Mouse (Mus musculus): ENCODE measurements around the gene Banf2. TPM values are rescaled to one million over a fixed set of nuclear protein-coding genes. Genes with fewer than 3 reads are reported as not detected.

Gene Banf2
- polyA plus RNA-seq, 1 experiment from 2014 or later: not detected

DNA sequence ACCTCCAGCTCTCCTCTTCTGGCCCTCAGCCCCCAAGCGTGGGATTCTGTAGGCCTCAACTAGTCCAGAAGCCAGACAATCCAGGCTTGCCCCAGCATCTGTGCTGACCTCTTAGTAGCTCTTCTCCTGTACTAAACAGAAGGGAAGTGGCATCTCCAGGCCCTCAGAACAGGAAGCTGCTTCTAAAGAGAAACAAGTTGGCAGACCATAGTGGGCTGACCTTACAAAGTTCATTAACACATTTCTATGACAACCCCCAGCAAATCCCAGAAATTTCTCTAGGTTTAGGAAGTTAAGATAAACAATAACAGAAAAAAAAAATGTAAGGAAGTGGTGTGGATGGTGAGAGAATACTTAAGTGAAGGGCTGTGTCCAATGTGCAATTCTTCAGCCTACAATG lies 23.8 kb upstream of the Banf2 start:
- Histone ChIP-seq H3K9me3 (no peaks in the 10 kb centered on the region), H3K27me3 (no peaks in the 10 kb centered on the region), H3K4me2 (peak overlapping the region; percentile 62), H3K9ac (no peak overlapping the region), H3K4me3 (peak overlapping the region; percentile 87), H3K27ac (replicated peaks) (no peak overlapping the region), H3K36me3 (no peaks in the 10 kb centered on the region), H3K4me1 (replicated peaks) (peaks cover 53% of the 10 kb centered on the region)
- 88% methylated on average over 1 of the region's 1 CpGs for WGBS
- no peak for ATAC-seq (ENCODE audit: low read depth)

DNA sequence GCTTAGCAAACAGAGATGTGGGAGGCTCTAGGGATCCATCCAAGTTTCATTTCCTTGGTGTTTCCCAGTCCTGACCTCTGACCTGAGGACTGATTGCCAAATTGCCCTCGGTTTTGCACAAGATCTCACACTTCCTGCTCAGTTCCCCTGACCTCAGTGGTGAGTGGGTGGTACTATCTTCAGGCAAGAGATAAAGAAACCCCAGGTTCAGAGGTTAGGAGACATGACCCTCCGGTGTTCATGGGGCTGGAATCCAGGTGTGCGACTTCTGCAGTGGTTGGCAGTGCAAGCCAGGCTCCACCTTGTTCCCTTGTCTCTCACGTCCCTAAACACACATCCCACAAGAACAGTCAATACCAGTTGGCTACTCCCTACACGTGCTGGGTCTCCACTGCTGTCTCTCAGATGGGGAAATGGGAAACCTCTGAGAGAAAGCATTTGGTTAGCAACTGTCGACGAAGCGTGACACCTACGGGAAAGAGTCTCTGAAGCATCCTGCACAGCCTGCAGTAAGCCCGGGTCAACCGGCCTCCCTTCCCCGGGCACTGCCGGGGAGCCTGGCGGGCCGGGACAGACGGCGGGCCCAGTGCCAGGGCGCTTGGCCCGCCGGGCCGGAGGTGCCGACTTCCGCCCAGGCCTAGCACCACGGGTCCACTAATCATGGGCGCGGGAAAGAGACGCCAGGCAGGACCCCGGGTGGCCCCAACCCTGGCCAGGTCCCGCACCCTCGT lies 23.1 kb upstream of the Banf2 start:
- ATAC-seq (ENCODE audit: low read depth): 0 out of 2 replicates have a peak, but pooled peaks have one; percentile 0
- H3K36me3 ChIP-seq: no peaks in the 10 kb centered on the region
- H3K4me3 ChIP-seq: peak overlapping the region; percentile 87
- WGBS: 4% methylated on average over 30 of the region's 30 CpGs
- H3K9ac ChIP-seq: peak overlapping the region; percentile 85
- H3K27ac ChIP-seq (replicated peaks): peak overlapping the region; percentile 91
- no peaks in the 10 kb centered on the region for H3K27me3 ChIP-seq
- peaks cover 51% of the 10 kb centered on the region for H3K4me1 ChIP-seq (replicated peaks)
- H3K4me2 ChIP-seq: peak overlapping the region; percentile 62
- H3K9me3 ChIP-seq: no peaks in the 10 kb centered on the region

DNA sequence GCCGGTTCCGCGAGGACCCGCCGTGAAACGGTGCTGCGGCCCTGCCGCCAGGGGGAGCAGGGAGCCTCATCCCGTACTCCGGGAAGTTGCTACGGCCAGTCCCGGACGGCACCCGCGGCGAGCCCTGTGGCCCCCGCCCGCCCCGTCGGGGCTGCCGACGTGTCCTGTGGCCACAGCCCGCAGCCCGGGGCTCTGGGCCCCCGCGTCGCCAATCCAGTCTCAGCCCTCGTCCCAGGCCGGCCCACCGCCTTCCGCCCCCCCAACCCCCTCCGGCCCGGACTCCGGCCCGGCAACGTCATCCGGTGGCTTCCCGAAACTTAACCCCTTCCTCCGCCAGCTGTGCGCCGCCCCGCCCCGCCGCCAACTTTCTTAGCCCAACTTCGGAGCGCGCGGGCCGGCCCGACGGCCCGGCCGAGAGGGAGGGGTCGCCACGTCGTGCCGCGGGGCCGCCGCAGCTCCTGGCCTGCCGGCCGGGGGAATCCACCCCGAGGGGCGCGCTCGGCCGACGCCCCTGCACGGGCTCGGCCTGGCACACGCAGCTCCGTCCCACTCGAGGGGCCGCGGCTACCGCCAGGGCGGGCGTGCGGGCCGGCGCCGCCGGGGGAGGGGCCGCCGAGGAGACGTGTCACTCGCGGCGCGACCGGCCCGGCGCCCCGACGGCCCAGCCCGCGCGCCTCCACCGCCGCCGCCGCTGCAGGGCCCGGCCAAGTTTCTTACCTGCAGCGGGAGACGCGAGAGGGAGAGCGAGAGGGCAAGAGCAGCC lies 22.4 kb upstream of the Banf2 start:
- Histone ChIP-seq H3K27ac (replicated peaks) (peak overlapping the region; percentile 91), H3K9me3 (no peaks in the 10 kb centered on the region), H3K9ac (peak overlapping the region; percentile 85), H3K4me1 (replicated peaks) (peaks cover 43% of the 10 kb centered on the region), H3K36me3 (no peaks in the 10 kb centered on the region), H3K4me3 (peak overlapping the region; percentile 87), H3K27me3 (no peaks in the 10 kb centered on the region), H3K4me2 (peak overlapping the region; percentile 62)
- peak; percentile 28 for ATAC-seq (ENCODE audit: low read depth)
- WGBS: under 1% methylated on average over 74 of the region's 107 CpGs

DNA sequence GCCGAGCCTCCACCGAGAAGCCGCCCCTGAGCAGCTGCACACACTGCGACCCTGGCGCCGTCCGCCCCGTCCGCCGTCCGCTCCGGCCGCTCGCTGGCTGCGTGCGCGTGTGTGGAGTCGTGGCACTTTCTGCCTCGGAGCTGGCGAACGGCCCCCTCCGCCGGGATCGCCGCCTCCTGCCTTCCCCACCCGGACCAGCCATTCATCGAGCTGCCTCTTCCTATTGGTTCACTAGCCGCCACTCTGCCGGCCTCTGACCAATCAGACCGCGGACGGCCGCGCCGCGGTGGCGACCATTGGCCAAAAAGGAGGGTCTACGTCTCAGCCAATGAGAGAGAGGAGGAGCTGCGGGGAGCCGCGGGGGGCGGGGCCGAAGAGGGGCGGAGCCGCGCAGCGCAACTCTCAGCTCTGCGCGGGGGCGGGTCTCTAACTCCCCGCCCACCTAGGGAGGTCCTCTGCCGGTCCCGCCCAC lies 21.7 kb upstream of the Banf2 start, which contains the start of gene Rrbp1:
Gene Rrbp1 (minus strand): TSS at position 184 of the 472 bp plus-strand sequence.
- H3K4me3 ChIP-seq: peak within 1 kb of the TSS; percentile 87
- peak within 1 kb of the TSS; percentile 62 for H3K4me2 ChIP-seq
- peak; percentile 99 for ATAC-seq (ENCODE audit: low read depth)
- H3K27ac ChIP-seq (replicated peaks): peak within 1 kb of the TSS; percentile 91
- H3K36me3 ChIP-seq: no peaks in the 10 kb centered on the region
- peaks cover 37% of the 10 kb centered on the region for H3K4me1 ChIP-seq (replicated peaks)
- no peaks in the 10 kb centered on the region for H3K9me3 ChIP-seq
- under 1% methylated on average over 48 of the region's 53 CpGs for WGBS
- H3K9ac ChIP-seq: peak within 1 kb of the TSS; percentile 85
- H3K27me3 ChIP-seq: no peaks in the 10 kb centered on the region

DNA sequence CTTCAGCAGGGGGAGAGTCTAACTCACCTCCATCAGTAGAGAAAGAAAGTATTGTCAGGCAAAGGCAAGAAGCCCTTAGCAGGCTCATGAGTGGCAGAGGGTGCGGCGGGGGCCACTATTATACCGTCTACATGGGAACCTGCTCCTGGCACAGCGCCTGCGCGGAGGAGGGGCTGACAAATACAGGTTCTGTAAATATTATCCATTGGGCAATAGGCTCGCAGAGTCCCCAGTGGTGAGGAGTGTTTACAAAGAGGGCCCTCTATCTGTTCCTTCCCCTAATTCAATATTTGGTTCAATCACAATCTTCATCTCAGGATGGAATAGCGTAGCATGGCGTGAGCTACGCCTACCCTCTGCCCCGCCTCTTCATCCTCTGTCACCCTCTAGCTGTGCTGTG lies 18.8 kb upstream of the Banf2 start:
- Histone ChIP-seq H3K9ac (no peak overlapping the region), H3K4me2 (no peak overlapping the region), H3K4me3 (no peak overlapping the region), H3K36me3 (no peaks in the 10 kb centered on the region), H3K4me1 (replicated peaks) (peaks cover 13% of the 10 kb centered on the region), H3K27me3 (no peaks in the 10 kb centered on the region), H3K9me3 (no peaks in the 10 kb centered on the region), H3K27ac (replicated peaks) (no peak overlapping the region)
- ATAC-seq (ENCODE audit: low read depth): no peak
- WGBS: 84% methylated on average over 11 of the region's 11 CpGs

DNA sequence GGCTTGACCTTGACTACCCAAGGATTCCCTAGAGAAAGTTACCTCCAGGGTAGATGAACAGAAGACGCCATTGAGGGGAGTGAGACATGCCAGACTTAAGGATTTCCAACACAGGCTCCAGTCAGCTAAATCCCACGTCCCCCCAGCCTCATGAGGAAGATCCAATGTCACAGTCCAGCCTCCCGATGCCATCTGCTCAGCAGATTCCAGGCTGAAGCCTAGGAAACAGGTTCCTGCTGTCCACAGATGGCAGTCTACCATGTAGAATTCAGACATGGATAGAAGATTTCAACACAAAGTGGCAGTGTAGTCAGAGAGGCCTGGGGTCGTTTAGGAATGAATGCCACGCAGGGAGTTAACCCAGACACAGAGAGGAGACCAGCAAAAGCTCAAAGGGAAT lies 18.4 kb upstream of the Banf2 start:
- no peak overlapping the region for H3K4me3 ChIP-seq
- H3K4me1 ChIP-seq (replicated peaks): peaks cover 10% of the 10 kb centered on the region
- H3K9me3 ChIP-seq: no peaks in the 10 kb centered on the region
- ATAC-seq (ENCODE audit: low read depth): no peak
- 34% methylated on average over 5 of the region's 5 CpGs for WGBS
- no peak overlapping the region for H3K9ac ChIP-seq
- H3K36me3 ChIP-seq: no peaks in the 10 kb centered on the region
- no peaks in the 10 kb centered on the region for H3K27me3 ChIP-seq
- no peak overlapping the region for H3K4me2 ChIP-seq
- no peak overlapping the region for H3K27ac ChIP-seq (replicated peaks)

DNA sequence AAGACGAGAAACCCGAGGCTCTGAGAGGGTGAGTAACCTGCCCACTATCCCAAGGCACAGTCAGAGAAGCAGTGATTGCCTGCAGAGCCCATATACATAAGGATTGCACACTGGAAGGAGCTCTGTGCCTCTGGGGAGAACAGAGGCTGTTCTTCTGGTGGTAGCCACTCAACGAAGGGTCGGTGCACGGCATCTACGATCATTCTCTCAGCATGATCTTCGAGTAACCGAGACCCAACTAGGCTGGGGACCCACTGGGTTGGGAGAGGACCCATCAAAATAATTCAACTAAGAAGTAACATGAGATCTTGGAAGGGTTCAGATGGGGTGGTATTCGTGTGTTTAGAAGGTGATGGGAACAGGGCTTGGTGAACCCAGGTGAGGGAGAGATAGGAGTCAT lies 17.0 kb upstream of the Banf2 start:
- WGBS: 85% methylated on average over 9 of the region's 9 CpGs
- Histone ChIP-seq H3K27ac (replicated peaks) (no peak overlapping the region), H3K4me1 (replicated peaks) (no peaks in the 10 kb centered on the region; the same call in 1 of the 2 replicates), H3K4me2 (no peak overlapping the region), H3K36me3 (no peaks in the 10 kb centered on the region), H3K27me3 (no peaks in the 10 kb centered on the region), H3K9me3 (no peaks in the 10 kb centered on the region), H3K9ac (no peak overlapping the region), H3K4me3 (no peak overlapping the region)
- no peak for ATAC-seq (ENCODE audit: low read depth)

DNA sequence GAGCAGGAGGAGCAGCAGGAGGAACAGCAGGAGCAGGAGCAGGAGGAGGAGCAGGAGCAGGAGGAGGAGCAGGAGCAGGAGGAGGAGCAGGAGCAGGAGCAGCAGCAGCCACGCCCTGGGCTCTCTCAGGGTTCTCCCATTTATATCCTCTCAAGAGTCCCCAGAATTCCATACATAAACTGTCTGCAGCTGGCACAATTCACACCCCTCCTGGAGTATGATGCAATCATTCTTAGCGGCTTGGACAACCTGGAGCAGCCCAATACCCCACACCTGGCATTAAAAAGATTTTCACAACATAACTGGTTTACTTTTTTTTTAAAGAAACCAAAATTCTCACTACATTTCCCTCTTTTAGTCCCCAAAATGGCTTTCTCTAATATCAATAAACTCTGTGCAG lies 12.9 kb upstream of the Banf2 start:
- Histone ChIP-seq H3K4me2 (no peak overlapping the region), H3K9ac (no peak overlapping the region), H3K27ac (replicated peaks) (no peak overlapping the region), H3K9me3 (no peaks in the 10 kb centered on the region), H3K27me3 (no peaks in the 10 kb centered on the region), H3K4me1 (replicated peaks) (no peaks in the 10 kb centered on the region), H3K4me3 (no peak overlapping the region), H3K36me3 (no peaks in the 10 kb centered on the region)
- WGBS: 70% methylated on average over 2 of the region's 2 CpGs
- no peak for ATAC-seq (ENCODE audit: low read depth)

DNA sequence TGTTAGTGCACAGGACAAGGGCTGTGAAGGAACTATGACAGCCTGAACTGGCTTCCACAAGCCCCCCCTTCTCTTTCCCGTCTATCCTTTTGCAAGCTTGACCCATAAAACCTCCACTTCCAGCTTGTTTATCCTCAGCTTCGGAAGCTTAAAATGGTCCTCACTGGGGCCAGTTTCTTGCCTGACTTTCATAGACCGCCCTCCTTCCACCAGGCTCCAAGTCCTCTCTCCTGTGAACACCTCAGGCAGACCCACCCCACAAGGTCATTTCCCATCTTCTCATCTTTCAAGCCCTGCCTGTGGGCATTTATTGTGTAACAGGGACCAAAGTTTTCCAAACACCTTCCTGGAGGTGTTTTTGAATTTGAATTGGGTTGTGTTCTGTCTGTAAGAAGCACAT lies 10.4 kb upstream of the Banf2 start:
- Histone ChIP-seq H3K4me3 (no peak overlapping the region), H3K36me3 (no peaks in the 10 kb centered on the region), H3K4me1 (replicated peaks) (no peaks in the 10 kb centered on the region), H3K27ac (replicated peaks) (no peak overlapping the region), H3K9me3 (no peaks in the 10 kb centered on the region), H3K9ac (no peak overlapping the region), H3K27me3 (no peaks in the 10 kb centered on the region), H3K4me2 (no peak overlapping the region)
- no peak for ATAC-seq (ENCODE audit: low read depth)
- WGBS: 82% methylated on average over 3 of the region's 3 CpGs

DNA sequence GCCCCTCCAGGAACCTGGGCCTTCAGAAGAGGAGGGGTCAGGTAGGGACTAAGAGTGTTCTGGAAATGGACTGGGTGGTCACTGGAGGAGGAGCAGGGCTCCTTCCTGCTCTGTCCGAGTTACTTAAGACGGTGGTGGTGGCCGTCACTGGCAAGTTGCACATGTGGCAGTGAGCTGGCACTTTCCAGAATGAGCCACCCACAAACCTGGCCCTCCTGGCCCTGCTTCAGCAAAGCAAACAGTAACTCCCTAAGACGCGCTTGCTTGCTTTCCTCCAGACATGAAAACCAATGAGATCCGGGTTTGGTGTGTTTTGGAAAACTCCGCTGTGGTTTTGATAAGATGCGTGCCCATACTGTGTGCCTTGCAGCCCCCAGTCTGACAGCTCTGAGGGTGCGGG lies 7.5 kb upstream of the Banf2 start:
- H3K4me2 ChIP-seq: no peak overlapping the region
- WGBS: 94% methylated on average over 9 of the region's 9 CpGs
- no peak overlapping the region for H3K4me3 ChIP-seq
- no peaks in the 10 kb centered on the region for H3K9me3 ChIP-seq
- H3K9ac ChIP-seq: no peak overlapping the region
- no peaks in the 10 kb centered on the region for H3K36me3 ChIP-seq
- no peak for ATAC-seq (ENCODE audit: low read depth)
- H3K4me1 ChIP-seq (replicated peaks): no peaks in the 10 kb centered on the region
- H3K27ac ChIP-seq (replicated peaks): no peak overlapping the region
- no peaks in the 10 kb centered on the region for H3K27me3 ChIP-seq

DNA sequence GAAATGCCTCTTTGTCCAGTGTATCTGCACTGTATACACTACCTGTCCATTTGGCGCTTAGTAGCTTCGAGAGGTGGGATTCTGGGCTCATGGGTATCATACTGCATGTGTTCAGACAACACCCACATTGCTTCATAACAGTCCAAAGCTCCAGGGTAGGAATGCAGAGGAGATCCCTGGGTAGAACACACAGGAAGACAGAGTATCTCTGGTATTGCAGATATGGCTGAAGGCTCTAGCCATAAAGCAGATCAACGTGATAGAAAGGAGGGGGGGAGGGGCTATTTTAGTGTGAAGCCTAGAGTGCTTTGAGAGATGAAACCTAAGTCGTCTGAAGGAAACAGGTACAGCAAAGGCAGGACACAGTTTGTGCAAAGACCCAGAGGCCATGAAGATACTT lies 6.4 kb upstream of the Banf2 start:
- no peak for ATAC-seq (ENCODE audit: low read depth)
- Histone ChIP-seq H3K9me3 (no peaks in the 10 kb centered on the region), H3K27ac (replicated peaks) (no peak overlapping the region), H3K4me3 (no peak overlapping the region), H3K4me2 (no peak overlapping the region), H3K9ac (no peak overlapping the region), H3K36me3 (no peaks in the 10 kb centered on the region), H3K4me1 (replicated peaks) (no peaks in the 10 kb centered on the region), H3K27me3 (no peaks in the 10 kb centered on the region)
- 83% methylated on average over 4 of the region's 4 CpGs for WGBS

DNA sequence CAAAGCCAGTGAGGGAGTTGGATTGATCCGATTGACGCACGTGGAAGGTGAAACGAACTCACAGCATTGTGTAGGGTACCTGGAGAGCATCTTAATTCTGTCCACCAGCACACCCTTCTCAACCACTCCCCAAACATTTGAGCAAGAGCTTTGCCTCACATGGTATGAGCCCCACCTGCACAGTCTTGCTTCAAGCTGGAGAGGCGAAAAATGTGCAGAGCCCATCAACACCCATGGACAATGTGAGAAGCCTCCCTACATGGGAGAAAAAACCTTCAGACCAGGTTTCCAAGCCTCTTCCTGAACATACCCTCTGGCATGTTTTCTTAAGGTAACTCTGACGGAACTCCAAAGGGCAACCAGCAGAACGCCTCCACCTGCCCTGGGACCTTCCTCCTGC lies 2.1 kb upstream of the Banf2 start:
- Histone ChIP-seq H3K9me3 (no peaks in the 10 kb centered on the region), H3K9ac (no peak overlapping the region), H3K27me3 (no peaks in the 10 kb centered on the region), H3K36me3 (no peaks in the 10 kb centered on the region), H3K4me1 (replicated peaks) (no peaks in the 10 kb centered on the region), H3K4me3 (no peak overlapping the region), H3K4me2 (no peak overlapping the region), H3K27ac (replicated peaks) (no peak overlapping the region)
- 91% methylated on average over 7 of the region's 7 CpGs for WGBS
- no peak for ATAC-seq (ENCODE audit: low read depth)
